Mouse (Mus musculus) granulocyte monocyte progenitor cell, adult 5-6 weeks (primary cell): ENCODE measurements around the gene Cit. TPM values are rescaled to one million over a fixed set of nuclear protein-coding genes. Genes with fewer than 3 reads are reported as not detected.
A peak's percentile ranks its signal among the peaks of the same experiment; 100 is the strongest.

ENCODE experiments used
- ATAC-seq: replicated peaks from 2 replicates; pipeline ENCODE4 v1.8.0; 2016; ENCODE audit warnings: mild to moderate bottlenecking, moderate TSS enrichment, inconsistent platforms; ENCODE audit not compliant: poor library complexity, severe bottlenecking
- total RNA-seq, 2 experiments: library from RNA; stranded (forward) in 1 of 2; stranded (reverse) in 1 of 2; fragments of 200-712, 200-1000 nt in 1 of 2; fragments of >200 nt in 1 of 2; fragmentation: Nextera tagmentation in 1 of 2; gene quantifications; 2 replicates each; pipeline ENCODE4 v1.2.3; 2014 to 2017

The Cit gene
- total RNA-seq, 2 experiments from 2014 or later = 26.5 to 36.3 TPM

GRCm38 (mm10) chr5:116003825-116004224 lies 158.7 kb downstream of the Cit start:
- peak; percentile 28; the same call in 1 of the 2 replicates for ATAC-seq

DNA sequence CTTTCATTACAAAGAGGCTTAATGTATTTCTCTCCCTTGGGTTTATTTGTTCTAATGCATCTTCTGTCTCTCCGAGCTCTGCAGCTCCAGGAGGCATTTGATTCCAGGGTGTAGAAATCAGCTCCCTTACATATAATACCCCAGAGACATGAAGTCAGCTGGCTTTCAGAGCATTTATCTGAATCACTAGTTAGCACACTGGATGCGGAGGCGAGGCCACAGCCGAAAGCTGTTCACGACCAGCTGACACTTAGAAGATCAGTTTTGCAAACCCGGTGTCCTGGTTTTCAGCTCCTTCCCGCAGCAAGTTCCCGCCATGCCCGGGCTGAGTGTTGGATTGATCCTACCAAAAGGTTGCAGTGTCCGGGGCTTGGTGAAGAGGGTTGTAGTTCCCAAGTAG lies 159.2 kb downstream of the Cit start:
- ATAC-seq = no peak

GRCm38 (mm10) chr5:116006324-116007099 lies 161.4 kb downstream of the Cit start:
- ATAC-seq = no peak

DNA sequence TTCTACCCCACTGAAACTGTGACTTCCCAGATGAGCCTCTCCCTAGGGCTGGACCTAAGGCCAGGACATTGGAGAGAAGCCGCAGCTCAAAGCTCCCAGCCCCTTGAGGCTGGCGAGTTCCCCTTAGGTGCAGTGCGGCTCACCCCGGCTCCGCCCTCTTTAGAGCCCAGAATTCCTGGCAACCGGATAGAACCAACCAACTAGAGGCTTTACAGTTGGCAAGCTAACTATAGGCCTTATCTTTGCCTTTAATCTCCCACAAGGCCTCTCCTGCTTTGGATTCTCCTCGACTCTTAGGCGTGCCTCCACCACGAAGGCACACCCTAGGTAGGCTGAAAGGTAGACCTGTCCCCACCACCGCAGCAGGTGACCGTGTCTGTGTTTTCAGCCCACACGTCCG lies 162.6 kb downstream of the Cit start:
- no peak for ATAC-seq

DNA sequence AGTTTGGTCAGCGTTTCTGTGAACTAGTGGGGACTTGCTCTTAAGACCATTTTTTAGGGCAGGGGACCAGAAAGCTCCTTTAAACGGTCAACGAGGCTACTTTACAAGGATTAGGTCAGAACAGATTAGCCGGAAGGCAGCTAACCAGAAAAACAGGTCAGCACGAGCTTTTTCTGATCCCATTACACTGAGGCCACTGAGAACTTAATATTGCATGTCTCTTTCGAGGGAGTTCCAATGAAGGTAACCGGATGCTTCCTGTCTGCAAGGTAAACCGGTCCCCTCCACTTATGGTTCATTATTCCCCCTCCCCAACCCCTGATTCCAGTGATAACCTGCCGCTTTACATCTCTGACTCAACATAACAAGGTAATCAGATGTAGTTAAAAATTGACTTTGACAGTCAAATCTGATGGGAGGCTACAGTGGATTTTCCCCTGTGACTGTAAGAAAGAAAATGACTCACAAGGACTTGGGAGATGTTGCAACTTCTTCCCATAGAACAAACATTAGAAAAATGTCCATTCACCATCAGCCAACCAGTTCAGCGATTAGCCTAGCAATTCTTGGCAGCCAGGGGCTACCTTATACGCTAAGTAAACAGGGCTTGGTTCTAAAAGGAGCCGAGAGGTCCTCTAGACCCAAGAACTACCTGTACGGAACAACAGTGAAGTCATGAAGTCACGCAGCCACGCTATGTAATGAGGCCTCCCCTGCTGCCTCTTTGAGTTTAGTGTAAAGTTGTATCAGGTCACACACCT lies 164.2 kb downstream of the Cit start:
- ATAC-seq = no peak

GRCm38 (mm10) chr5:116009884-116010627 lies 165.0 kb downstream of the Cit start:
- no peak for ATAC-seq

DNA sequence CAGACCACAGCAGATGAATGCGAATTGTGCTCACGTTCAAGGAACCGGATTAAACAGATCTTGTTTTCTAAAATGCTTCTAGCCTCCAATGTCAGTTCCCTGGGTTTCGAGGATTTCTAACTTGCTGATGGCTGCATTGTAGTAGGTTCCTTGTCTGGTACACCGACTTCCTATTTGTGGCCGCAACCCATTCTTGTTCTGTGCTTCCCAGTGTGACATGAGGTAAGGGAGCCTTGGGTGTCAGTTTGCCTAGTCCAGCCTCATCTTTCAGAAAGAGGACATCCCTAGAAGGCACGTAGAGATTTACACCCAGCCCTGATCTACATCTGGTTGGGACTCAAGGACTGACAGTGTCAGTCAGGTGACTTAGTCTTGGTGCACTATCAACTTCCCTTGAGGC lies 166.6 kb downstream of the Cit start:
- peak; percentile 64 for ATAC-seq

DNA sequence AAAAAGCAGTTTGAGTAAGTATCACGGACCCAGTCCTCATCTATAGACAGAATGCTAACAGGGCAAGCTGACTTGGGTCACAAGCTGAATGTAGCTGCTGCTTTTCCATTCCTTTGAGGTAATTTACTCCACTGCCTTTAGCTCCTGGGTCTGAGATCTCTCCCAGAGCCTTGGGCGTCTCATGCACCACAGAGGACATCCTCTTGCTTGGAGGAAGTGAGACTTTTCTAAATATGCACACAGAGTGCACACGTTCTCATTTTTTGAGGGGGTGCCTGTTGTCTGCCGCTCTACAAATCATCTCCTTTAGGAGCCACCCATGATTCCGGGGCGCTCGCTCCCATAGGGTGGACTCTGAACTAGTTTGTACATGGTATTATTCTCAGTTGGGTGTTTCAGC lies 167.4 kb downstream of the Cit start:
- peak; percentile 73 for ATAC-seq

DNA sequence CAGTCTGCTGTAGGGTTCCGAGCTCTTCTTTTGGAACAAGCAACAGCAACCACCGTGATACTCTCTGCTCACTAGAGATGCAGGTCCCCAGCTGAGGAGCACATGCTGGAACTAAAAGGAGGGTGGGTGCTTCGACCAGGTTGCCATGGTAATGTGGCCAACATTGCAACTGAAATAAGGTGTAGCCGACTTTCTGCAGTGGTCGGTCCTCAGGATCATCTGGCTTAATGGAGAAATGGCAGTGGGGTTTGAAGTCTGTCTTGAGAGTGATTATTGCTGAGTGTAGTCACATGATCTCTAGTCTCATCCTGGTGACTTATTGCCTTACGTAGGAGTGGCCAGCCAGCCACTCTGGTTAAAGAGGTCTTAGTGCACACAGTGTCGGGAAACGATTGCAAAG lies 168.7 kb downstream of the Cit start:
- ATAC-seq = no peak

DNA sequence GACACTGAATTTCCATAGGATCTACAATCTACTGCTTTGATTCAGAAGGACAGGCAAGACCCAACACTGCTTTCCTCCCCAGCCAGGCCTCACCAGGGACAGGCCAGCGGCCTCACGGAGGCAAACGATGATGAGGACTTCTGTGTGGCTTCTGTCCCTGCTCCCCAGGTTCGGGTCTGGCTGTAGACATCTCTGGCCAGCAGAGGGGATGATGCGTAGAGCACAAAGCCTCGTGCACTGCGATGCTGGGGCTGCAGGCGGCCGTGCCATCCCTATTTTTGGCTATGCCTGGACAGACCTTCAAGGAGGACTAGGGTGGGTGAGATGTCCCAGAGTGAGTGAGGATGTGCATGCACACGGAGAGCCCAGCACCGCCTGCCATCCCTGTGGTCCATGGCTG lies 169.2 kb downstream of the Cit start:
- ATAC-seq = no peak

- ATAC-seq = no peak
These were observed 171.5 kb downstream of the Cit start for GRCm38 (mm10) chr5:116016542-116016941.

DNA sequence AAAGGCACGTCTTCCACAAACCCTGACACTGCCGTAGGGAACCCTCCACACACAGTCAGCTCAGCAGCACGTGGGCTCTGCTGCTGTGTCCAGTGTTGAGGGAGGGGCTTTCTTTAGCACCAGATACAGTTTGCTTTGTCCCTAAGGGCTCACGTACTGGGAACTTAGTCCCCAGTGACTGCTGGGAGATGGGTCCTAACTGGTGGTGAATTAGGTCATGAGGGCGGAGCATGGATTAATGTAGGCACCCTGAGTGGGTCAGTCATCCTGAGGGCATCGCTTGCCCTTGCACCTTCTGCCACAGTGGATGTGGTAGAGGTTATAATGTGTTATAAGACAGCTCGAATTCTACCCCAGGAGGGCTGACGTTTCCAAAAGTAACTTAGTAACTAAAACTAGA lies 172.3 kb downstream of the Cit start:
- ATAC-seq = no peak

- no peak for ATAC-seq
These were observed 173.1 kb downstream of the Cit start for GRCm38 (mm10) chr5:116018196-116018595.

GRCm38 (mm10) chr5:116018784-116019183 lies 173.7 kb downstream of the Cit start:
- no peak for ATAC-seq

- ATAC-seq = no peak
These were observed 174.3 kb downstream of the Cit start for GRCm38 (mm10) chr5:116019371-116019770.

- no peak for ATAC-seq
These were observed 176.5 kb downstream of the Cit start for GRCm38 (mm10) chr5:116021552-116021951.

DNA sequence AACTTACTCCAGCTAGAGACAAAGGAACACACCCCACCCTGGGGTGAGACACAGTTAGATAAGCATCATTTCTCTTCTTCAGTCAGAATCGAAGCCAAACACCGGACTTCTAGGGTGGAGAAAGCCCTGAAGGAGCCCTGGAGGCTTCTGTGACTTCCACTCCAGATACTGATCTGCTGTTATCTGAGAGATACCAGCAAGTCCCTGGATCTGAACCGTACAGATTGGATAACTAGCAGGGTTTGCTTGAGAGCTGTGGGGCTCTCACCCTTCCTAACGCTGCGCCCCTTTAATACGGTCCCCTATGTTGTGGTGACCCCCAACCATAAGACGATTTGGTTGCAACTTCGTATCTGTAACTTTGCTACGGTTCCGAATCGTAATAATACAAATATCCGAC lies 177.1 kb downstream of the Cit start:
- ATAC-seq = no peak

DNA sequence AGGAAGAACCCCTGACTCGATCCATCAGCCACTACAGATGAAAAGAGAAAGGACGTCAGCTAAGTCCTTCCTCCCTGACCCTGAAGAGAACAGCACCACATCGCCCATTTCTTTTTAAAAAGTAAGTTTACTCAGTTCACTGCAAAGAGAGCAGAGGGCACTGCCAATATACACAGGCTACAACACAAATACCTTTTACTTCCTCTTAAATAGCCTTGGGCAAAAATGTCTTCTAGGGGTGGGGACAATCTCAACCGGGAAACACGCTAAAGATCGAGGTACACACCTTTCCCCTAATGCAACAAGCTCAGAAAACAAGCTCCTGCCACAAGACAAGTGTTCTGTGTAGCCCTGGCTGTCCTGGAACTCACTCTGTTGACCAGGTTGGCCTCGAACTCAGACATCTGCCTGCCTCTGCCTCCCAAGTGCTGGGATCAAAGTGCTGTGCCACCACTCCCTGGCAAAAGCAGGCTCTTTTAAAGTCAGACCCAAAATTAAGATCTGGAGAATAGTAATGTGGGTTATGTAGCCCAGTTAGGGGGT lies 177.7 kb downstream of the Cit start:
- no peak for ATAC-seq

GRCm38 (mm10) chr5:116023251-116023661 lies 178.2 kb downstream of the Cit start:
- ATAC-seq = no peak

DNA sequence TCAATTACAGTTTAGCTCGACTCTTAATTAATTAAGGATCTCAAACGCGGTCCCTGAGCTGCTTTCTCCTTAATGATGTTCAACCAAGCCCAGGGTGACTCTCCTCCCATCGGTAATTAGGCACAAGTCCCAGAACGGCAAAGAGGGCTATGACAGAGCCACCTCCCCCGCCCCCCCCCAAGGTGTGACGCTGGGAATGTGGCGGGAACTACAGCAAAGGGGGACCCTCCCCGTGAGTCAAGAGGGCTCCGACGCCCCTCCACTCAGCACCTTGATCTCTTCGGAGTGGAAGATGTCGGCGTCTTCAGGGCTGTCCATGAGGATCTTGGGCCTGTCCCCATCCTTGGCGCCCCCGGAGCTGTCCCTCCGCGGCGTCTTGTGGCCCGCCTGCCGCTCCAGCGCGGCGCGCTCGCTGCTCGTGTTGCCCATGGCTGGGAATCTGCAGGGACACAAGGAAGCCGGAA lies 178.8 kb downstream of the Cit start:
- no peak for ATAC-seq

DNA sequence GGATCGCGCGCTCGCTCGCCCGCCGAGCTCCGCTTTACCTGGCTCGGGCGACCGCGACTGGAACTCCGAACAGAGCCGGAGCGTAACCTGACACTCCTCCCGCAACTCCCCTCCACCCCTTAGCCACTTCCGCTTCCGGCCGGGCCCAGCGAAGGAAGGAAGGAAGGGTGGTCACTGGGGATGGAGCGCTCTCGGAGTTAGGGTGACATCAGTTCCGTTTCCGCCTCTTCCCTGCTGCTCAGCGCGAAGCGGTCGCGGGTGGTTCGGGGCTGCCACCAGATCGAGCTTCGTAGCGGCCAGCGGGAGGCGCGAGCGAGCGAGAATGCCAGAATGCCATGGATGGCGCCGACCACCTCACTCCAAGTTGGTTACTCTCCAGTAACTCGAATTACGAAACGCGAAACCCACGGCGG lies 179.3 kb downstream of the Cit start, which contains the start of gene Prkab1:
Gene Prkab1 (minus strand): TSS at position 182 of the 413 bp plus-strand sequence.
- peak; percentile 86 for ATAC-seq
